Mouse (Mus musculus): ENCODE data around the gene Rnf157.
"Not testable (repeated sequence)": the region's sequence is repeated elsewhere in the genome, so short reads cannot be mapped to it uniquely, and the experiment has no call there.

The Rnf157 gene

GRCm38 (mm10) chr11:116387086-116388071 lies 25.5 kb downstream of the Rnf157 start:
- in situ Hi-C loops (cut with MboI; ENCODE audit: low sequenced_read_pairs) = no loop called here

GRCm38 (mm10) chr11:116385999-116386398 lies 26.8 kb downstream of the Rnf157 start:
- in situ Hi-C loops (cut with MboI; ENCODE audit: low sequenced_read_pairs) = no loop called here

- in situ Hi-C loops (cut with MboI; ENCODE audit: low sequenced_read_pairs) = no loop called here
These were observed 28.7 kb downstream of the Rnf157 start for GRCm38 (mm10) chr11:116384171-116384570.

- in situ Hi-C loops (cut with MboI; ENCODE audit: low sequenced_read_pairs) = not testable (repeated sequence)
These were observed 29.8 kb downstream of the Rnf157 start for GRCm38 (mm10) chr11:116383070-116383469.

GRCm38 (mm10) chr11:116380767-116381166 lies 32.1 kb downstream of the Rnf157 start:
- in situ Hi-C loops (cut with MboI; ENCODE audit: low sequenced_read_pairs) = no loop called here

- in situ Hi-C loops (cut with MboI; ENCODE audit: low sequenced_read_pairs) = no loop called here
These were observed 33.3 kb downstream of the Rnf157 start for GRCm38 (mm10) chr11:116379530-116379929.

GRCm38 (mm10) chr11:116376945-116377661 lies 35.7 kb downstream of the Rnf157 start:
- in situ Hi-C loops (cut with MboI; ENCODE audit: low sequenced_read_pairs) = no loop called here

GRCm38 (mm10) chr11:116371894-116372450 lies 40.9 kb downstream of the Rnf157 start:
- in situ Hi-C loops (cut with MboI; ENCODE audit: low sequenced_read_pairs) = no loop called here

- in situ Hi-C loops (cut with MboI; ENCODE audit: low sequenced_read_pairs) = no loop called here
These were observed 43.2 kb downstream of the Rnf157 start for GRCm38 (mm10) chr11:116369633-116370032.

GRCm38 (mm10) chr11:116369051-116369450 lies 43.8 kb downstream of the Rnf157 start:
- in situ Hi-C loops (cut with MboI; ENCODE audit: low sequenced_read_pairs) = no loop called here

- in situ Hi-C loops (cut with MboI; ENCODE audit: low sequenced_read_pairs) = no loop called here
These were observed 44.7 kb downstream of the Rnf157 start for GRCm38 (mm10) chr11:116368116-116368515.

- in situ Hi-C loops (cut with MboI; ENCODE audit: low sequenced_read_pairs) = no loop called here
These were observed 46.2 kb downstream of the Rnf157 start for GRCm38 (mm10) chr11:116366647-116367046.

- in situ Hi-C loops (cut with MboI; ENCODE audit: low sequenced_read_pairs) = no loop called here
These were observed 46.7 kb downstream of the Rnf157 start for GRCm38 (mm10) chr11:116366124-116366523.

- in situ Hi-C loops (cut with MboI; ENCODE audit: low sequenced_read_pairs) = no loop called here
These were observed 47.4 kb downstream of the Rnf157 start for GRCm38 (mm10) chr11:116365432-116365831.

- in situ Hi-C loops (cut with MboI; ENCODE audit: low sequenced_read_pairs) = no loop called here
These were observed 50.8 kb downstream of the Rnf157 start for GRCm38 (mm10) chr11:116362015-116362414.

- in situ Hi-C loops (cut with MboI; ENCODE audit: low sequenced_read_pairs) = not testable (repeated sequence)
These were observed 51.9 kb downstream of the Rnf157 start for GRCm38 (mm10) chr11:116360915-116361314.

- in situ Hi-C loops (cut with MboI; ENCODE audit: low sequenced_read_pairs) = no loop called here
These were observed 53.2 kb downstream of the Rnf157 start for GRCm38 (mm10) chr11:116359652-116360051.

GRCm38 (mm10) chr11:116358926-116359637 lies 53.8 kb downstream of the Rnf157 start:
- in situ Hi-C loops (cut with MboI; ENCODE audit: low sequenced_read_pairs) = no loop called here

GRCm38 (mm10) chr11:116354521-116354920 lies 58.3 kb downstream of the Rnf157 start:
- in situ Hi-C loops (cut with MboI; ENCODE audit: low sequenced_read_pairs) = no loop called here

- in situ Hi-C loops (cut with MboI; ENCODE audit: low sequenced_read_pairs) = no loop called here
These were observed 59.3 kb downstream of the Rnf157 start for GRCm38 (mm10) chr11:116353535-116353934.

GRCm38 (mm10) chr11:116351294-116351693 lies 61.5 kb downstream of the Rnf157 start:
- in situ Hi-C loops (cut with MboI; ENCODE audit: low sequenced_read_pairs) = no loop called here

Measured in CH12F3 (cell line).